8 mouse cellular contexts compared by ENCODE assay signal in the genomic region with DNA sequence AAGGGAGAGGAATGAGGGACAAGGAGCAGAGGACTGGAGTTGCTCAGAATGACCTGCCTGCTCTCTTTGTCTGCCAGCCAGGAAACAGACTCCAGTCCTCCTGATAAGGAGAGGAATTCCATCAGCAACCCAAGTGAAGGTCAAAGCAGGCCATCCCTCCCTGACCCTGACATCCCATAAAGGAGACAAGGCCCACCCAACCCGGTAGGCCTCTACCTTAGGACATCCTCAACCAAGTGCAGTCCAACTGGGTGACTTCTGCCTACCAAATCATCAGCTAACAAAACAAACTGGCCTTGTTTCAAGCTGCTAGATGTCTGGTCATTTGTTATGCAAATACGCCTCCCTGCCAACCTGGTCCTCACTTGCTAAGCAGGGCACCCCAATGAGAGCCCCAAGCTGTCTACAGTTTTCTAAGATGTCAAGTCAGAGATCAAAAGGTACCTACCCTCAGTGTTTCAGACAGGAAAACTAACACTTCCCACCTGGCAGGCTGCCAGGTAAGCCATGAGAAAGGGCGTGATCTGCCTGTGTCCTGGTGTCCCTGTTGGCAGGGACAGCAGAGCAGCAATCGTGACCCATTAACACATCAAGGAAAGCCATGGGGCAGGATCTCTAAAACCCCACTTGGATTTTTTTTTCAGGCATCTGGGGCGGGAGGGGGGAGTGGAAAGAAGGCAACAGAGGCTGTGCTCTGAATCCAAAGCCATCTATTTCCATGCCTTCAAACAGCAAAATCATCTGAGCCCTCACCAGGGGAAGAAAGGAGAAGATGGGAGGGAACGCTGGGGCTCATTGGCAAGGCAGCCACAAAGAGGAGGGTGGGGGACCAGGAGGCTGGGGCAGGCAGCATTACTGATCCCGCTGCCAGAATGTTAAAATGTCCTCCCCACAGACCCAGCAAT.
DNase-seq lines count a peak whose midpoint lies in the region; ATAC-seq and TF ChIP-seq lines count a peak whose summit lies in the region.

No protein-coding gene starts in this region.

- 18% methylated on average over 7 of the region's 7 CpGs for WGBS in lung, embryonic 15.5 days
- WGBS in lung, adult 2 months, result 39% methylated on average over 7 of the region's 7 CpGs
- WGBS in embryonic facial prominence, embryonic 13.5 days, result 30% methylated on average over 7 of the region's 7 CpGs
- 20% methylated on average over 7 of the region's 7 CpGs for WGBS in midbrain, embryonic 13.5 days
- 62% methylated on average over 7 of the region's 7 CpGs for whole genome bisulfite sequencing in thymus, adult 2 months

- no peak for DNase-seq in lung, adult 2 months
- DNase-seq in heart, postnatal 4 days, result peak; percentile 65
- no peak for DNase-seq in left cerebral cortex, adult 8-10 months (ENCODE audit: low spot score in 2 of 2)
- DNase-seq in ovary, postnatal 10 days (ENCODE audit: low spot score), result no peak
- DNase-seq in thymus, adult 2 months, result no peak

- ATAC-seq in lung, embryonic 15.5 days (ENCODE audit: borderline replicate concordance, extremely low read depth, low FRiP score, low TSS enrichment), result peak; percentile 55; the same call in 1 of the 2 replicates
- peak; percentile 72; the same call in 1 of the 2 replicates for ATAC-seq in embryonic facial prominence, embryonic 13.5 days (ENCODE audit: insufficient number of reproducible peaks, insufficient read depth, low FRiP score, low TSS enrichment, low read depth)
- ATAC-seq in midbrain, embryonic 13.5 days, result peak; percentile 76

- H3K9ac ChIP-seq in lung, embryonic 15.5 days, result no peak overlapping the region
- H3K9ac ChIP-seq in embryonic facial prominence, embryonic 13.5 days, result no peak overlapping the region
- H3K9ac ChIP-seq in midbrain, embryonic 13.5 days (replicated peaks), result no peak overlapping the region

- no peaks in the 10 kb centered on the region for H3K27me3 ChIP-seq in lung, embryonic 15.5 days
- H3K27me3 ChIP-seq in embryonic facial prominence, embryonic 13.5 days, result no peaks in the 10 kb centered on the region
- 0 out of 2 replicates have a peak, but pooled peaks cover 7% of the 10 kb centered on the region for H3K27me3 ChIP-seq in midbrain, embryonic 13.5 days
- no peaks in the 10 kb centered on the region for H3K27me3 ChIP-seq in thymus, adult 2 months (ENCODE audit: control insufficient read depth, insufficient read depth, low read length)

- H3K4me3 ChIP-seq in lung, embryonic 15.5 days, result no peak overlapping the region
- no peak overlapping the region for H3K4me3 ChIP-seq in lung, adult 2 months (replicated peaks; ENCODE audit: extremely low read depth, low read depth, low read length)
- H3K4me3 ChIP-seq in embryonic facial prominence, embryonic 13.5 days, result no peak overlapping the region
- no peak overlapping the region for H3K4me3 ChIP-seq in midbrain, embryonic 13.5 days (replicated peaks)
- no peak overlapping the region for H3K4me3 ChIP-seq in thymus, adult 2 months (ENCODE audit: control insufficient read depth, insufficient read depth, low read length)

- no peak for TF ChIP-seq CTCF in lung, adult 2 months (IDR thresholded peaks at IDR 0.05; ENCODE audit: insufficient read depth, low read length)
- no peak for TF ChIP-seq CTCF in thymus, adult 2 months (IDR thresholded peaks at IDR 0.05; ENCODE audit: borderline replicate concordance, control insufficient read depth, extremely low read depth, insufficient read depth, low read length, poor library complexity)

- no peak for TF ChIP-seq POLR2A in lung, adult 2 months (IDR thresholded peaks at IDR 0.05; ENCODE audit: borderline replicate concordance, extremely low read depth, low read depth, low read length)
- no peak for TF ChIP-seq POLR2A in thymus, adult 2 months (IDR thresholded peaks at IDR 0.05; ENCODE audit: control insufficient read depth, extremely low read depth, insufficient read depth, low read length, poor library complexity)

- no peaks in the 10 kb centered on the region for H3K36me3 ChIP-seq in lung, embryonic 15.5 days
- no peaks in the 10 kb centered on the region for H3K36me3 ChIP-seq in embryonic facial prominence, embryonic 13.5 days
- no peaks in the 10 kb centered on the region for H3K36me3 ChIP-seq in midbrain, embryonic 13.5 days
- H3K36me3 ChIP-seq in thymus, adult 2 months (ENCODE audit: control insufficient read depth, insufficient read depth, low read length), result no peaks in the 10 kb centered on the region

- peaks cover 14% of the 10 kb centered on the region for H3K4me1 ChIP-seq in lung, embryonic 15.5 days
- H3K4me1 ChIP-seq in lung, adult 2 months (ENCODE audit: control insufficient read depth, insufficient read depth, low read length), result no peaks in the 10 kb centered on the region; the same call in 1 of the 2 replicates
- peaks cover 13% of the 10 kb centered on the region for H3K4me1 ChIP-seq in embryonic facial prominence, embryonic 13.5 days
- peaks cover 11% of the 10 kb centered on the region for H3K4me1 ChIP-seq in midbrain, embryonic 13.5 days (replicated peaks)
- no peaks in the 10 kb centered on the region for H3K4me1 ChIP-seq in thymus, adult 2 months (replicated peaks; ENCODE audit: control insufficient read depth, insufficient read depth, low read length)

- H3K9me3 ChIP-seq in lung, embryonic 15.5 days, result no peaks in the 10 kb centered on the region
- H3K9me3 ChIP-seq in embryonic facial prominence, embryonic 13.5 days, result no peaks in the 10 kb centered on the region
- no peaks in the 10 kb centered on the region for H3K9me3 ChIP-seq in midbrain, embryonic 13.5 days

- H3K4me2 ChIP-seq in lung, embryonic 15.5 days, result no peak overlapping the region
- H3K4me2 ChIP-seq in embryonic facial prominence, embryonic 13.5 days, result no peak overlapping the region
- H3K4me2 ChIP-seq in midbrain, embryonic 13.5 days (replicated peaks), result no peak overlapping the region

- H3K27ac ChIP-seq in lung, embryonic 15.5 days, result peak overlapping the region; percentile 57
- peak overlapping the region; percentile 63 for H3K27ac ChIP-seq in embryonic facial prominence, embryonic 13.5 days
- H3K27ac ChIP-seq in midbrain, embryonic 13.5 days, result no peak overlapping the region
- H3K27ac ChIP-seq in thymus, adult 2 months (ENCODE audit: control insufficient read depth, insufficient read depth, low read length), result no peak overlapping the region

Comparison
In these comparisons a context has a peak if more than half of its experiments do, and no peak if none do; other contexts are left out.
1. H3K27ac ChIP-seq: peak in lung, embryonic 15.5 days (single experiment) and embryonic facial prominence, embryonic 13.5 days (single experiment); none in midbrain, embryonic 13.5 days (single experiment) and thymus, adult 2 months (single experiment).
2. Peak in every context shown above with its lines, with median percentiles within 50 percentile points of each other: ATAC-seq.